Mouse (Mus musculus) cerebellum, adult 2 months (tissue): ENCODE data around the gene Cldn4.

Experiments used
- CTCF ChIP-seq: fragments of 200-500 bp; IDR thresholded peaks from 2 replicates; pipeline ENCODE4 v1.5.1; 2011; ENCODE audit warnings: low read depth, mild to moderate bottlenecking, control low read depth, low read length, moderate library complexity, borderline replicate concordance; ENCODE audit not compliant: insufficient read depth
- POLR2A ChIP-seq: fragments of 200-500 bp; IDR thresholded peaks from 2 replicates; pipeline ENCODE4 v1.6.1; 2011; ENCODE audit warnings: low read length, control low read depth, borderline replicate concordance; ENCODE audit not compliant: insufficient read depth

GRCm38 (mm10) chr5:134932179-134932902 lies 14.4 kb downstream of the Cldn4 start, which contains the start of gene Mettl27:
- no peak for TF ChIP-seq POLR2A
- no peak for TF ChIP-seq CTCF
